Mouse (Mus musculus) neural tube, embryonic 11.5 days (tissue): ENCODE measurements around the gene P4ha1. TPM values are rescaled to one million over a fixed set of nuclear protein-coding genes. Genes with fewer than 3 reads are reported as not detected.

ENCODE experiments used
- ATAC-seq: fragments of 200-750 bp; cut with Nextera tagmentation; 2 replicates; pipeline ENCODE4 v1.8.0; 2017; ENCODE audit warnings: moderate number of reproducible peaks, mild to moderate bottlenecking, moderate TSS enrichment, moderate library complexity; ENCODE audit not compliant: insufficient read depth, low FRiP score, low TSS enrichment
- DNase-seq: peaks from one replicate; pipeline ENCODE4 v3.0.0-alpha.2; 2015; ENCODE audit warnings: low spot score
- H3K27ac ChIP-seq: fragments of 300-500 bp; sonication (generic); 2 replicates; pipeline ENCODE4 v1.5.1; 2014; ENCODE audit warnings: low read depth, mild to moderate bottlenecking, low read length
- H3K27me3 ChIP-seq: fragments of 300-500 bp; sonication (generic); 2 replicates; pipeline ENCODE4 v1.6.1; 2014; ENCODE audit warnings: mild to moderate bottlenecking, low read length, mixed read lengths; ENCODE audit not compliant: control insufficient read depth, insufficient read depth
- H3K36me3 ChIP-seq: fragments of 300-500 bp; sonication (generic); 2 replicates; pipeline ENCODE4 v1.6.1; 2014; ENCODE audit warnings: mild to moderate bottlenecking, low read length, moderate library complexity, mixed read lengths; ENCODE audit not compliant: control insufficient read depth, insufficient read depth
- H3K4me1 ChIP-seq: fragments of 300-500 bp; sonication (generic); 2 replicates; pipeline ENCODE4 v1.6.1; 2014; ENCODE audit warnings: low read length, mixed read lengths; ENCODE audit not compliant: control insufficient read depth, insufficient read depth
- H3K4me2 ChIP-seq: fragments of 300-500 bp; sonication (generic); 2 replicates; pipeline ENCODE4 v1.6.1; 2014; ENCODE audit warnings: low read depth, mild to moderate bottlenecking, moderate library complexity
- H3K4me3 ChIP-seq: fragments of 300-500 bp; sonication (generic); 2 replicates; pipeline ENCODE4 v1.5.1; 2014; ENCODE audit warnings: low read depth, low read length
- H3K9ac ChIP-seq: fragments of 300-500 bp; sonication (generic); 2 replicates; pipeline ENCODE4 v1.6.1; 2014; ENCODE audit warnings: mild to moderate bottlenecking, low read length
- H3K9me3 ChIP-seq: fragments of 300-500 bp; sonication (generic); 2 replicates; pipeline ENCODE4 v1.6.1; 2016; ENCODE audit warnings: low read length; ENCODE audit not compliant: control insufficient read depth
- WGBS: fragments of 180-500 bp; shearing (Covaris S2); extraction: QIAGEN DNeasy Blood & Tissue Kit; methylation state at CpG from one replicate; pipeline ENCODE4 v1.1.7; 2014; 5-methylcytosine and 5-hydroxymethylcytosine counted together
- polyA plus RNA-seq: library from polyadenylated mRNA; unstranded; fragments of >200 nt; fragmentation: Nextera tagmentation; extraction: Ambion mirVana; gene quantifications from 2 replicates; pipeline ENCODE4 v1.2.1, GENCODE M21; 2014

P4ha1 gene
- 52.5 and 56.1 TPM in 2 replicates for polyA plus RNA-seq

DNA sequence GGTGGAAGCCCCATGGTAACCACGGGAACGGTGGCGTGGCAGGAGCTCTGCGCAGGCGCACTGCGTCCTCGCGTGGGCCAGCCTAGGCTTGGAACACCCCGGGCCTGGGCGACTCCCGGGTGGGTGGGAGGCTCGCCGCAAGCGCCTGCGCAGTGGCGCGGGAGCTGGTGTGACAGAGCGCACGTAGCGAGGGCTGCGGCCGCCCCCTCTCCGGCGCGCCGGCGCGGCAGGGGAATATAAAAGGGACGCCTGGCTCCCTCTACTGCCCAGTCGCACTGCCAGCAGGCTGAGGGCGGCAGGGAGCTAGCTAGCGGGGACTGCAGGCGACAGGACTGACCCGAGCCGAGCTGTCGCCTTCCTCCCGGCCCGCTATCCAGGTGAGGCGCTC is at the start of gene P4ha1:
P4ha1 (plus strand) TSS at position 197 of the 388 bp plus-strand sequence.
- peak within 1 kb of the TSS; percentile 54 for H3K4me3 ChIP-seq
- H3K9me3 ChIP-seq: no peaks in the 10 kb centered on the region
- ATAC-seq (peak; percentile 97), DNase-seq (peak; percentile 100)
- H3K4me1 ChIP-seq: peaks cover 6% of the 10 kb centered on the region
- peak within 1 kb of the TSS; percentile 70 for H3K4me2 ChIP-seq
- no peaks in the 10 kb centered on the region for H3K36me3 ChIP-seq
- H3K27me3 ChIP-seq: no peaks in the 10 kb centered on the region
- peak within 1 kb of the TSS; percentile 76 for H3K9ac ChIP-seq
- WGBS: under 1% methylated on average over 29 of the region's 39 CpGs
- peak within 1 kb of the TSS; percentile 85 for H3K27ac ChIP-seq

GRCm38 (mm10) chr10:59275745-59276144 is 47.4 kb upstream of the P4ha1 start:
- no peak overlapping the region for H3K4me2 ChIP-seq
- H3K27me3 ChIP-seq: no peaks in the 10 kb centered on the region
- no peak overlapping the region for H3K27ac ChIP-seq
- no peak overlapping the region for H3K9ac ChIP-seq
- H3K9me3 ChIP-seq: no peaks in the 10 kb centered on the region
- DNase-seq: no peak
- 86% methylated on average over 5 of the region's 5 CpGs for WGBS
- no peaks in the 10 kb centered on the region for H3K36me3 ChIP-seq
- ATAC-seq: no peak
- H3K4me1 ChIP-seq: no peaks in the 10 kb centered on the region
- no peak overlapping the region for H3K4me3 ChIP-seq

GRCm38 (mm10) chr10:59277116-59277515 is 46.0 kb upstream of the P4ha1 start:
- Histone ChIP-seq H3K27ac (no peak overlapping the region), H3K27me3 (no peaks in the 10 kb centered on the region), H3K9me3 (no peaks in the 10 kb centered on the region), H3K9ac (no peak overlapping the region), H3K4me2 (no peak overlapping the region), H3K36me3 (no peaks in the 10 kb centered on the region), H3K4me1 (no peaks in the 10 kb centered on the region), H3K4me3 (no peak overlapping the region)
- WGBS: 61% methylated on average over 10 of the region's 10 CpGs
- DNase-seq: no peak
- no peak for ATAC-seq

GRCm38 (mm10) chr10:59277729-59278475 is 45.2 kb upstream of the P4ha1 start:
- H3K27ac ChIP-seq: no peak overlapping the region
- H3K4me3 ChIP-seq: no peak overlapping the region
- DNase-seq: no peak
- no peaks in the 10 kb centered on the region for H3K27me3 ChIP-seq
- H3K4me1 ChIP-seq: no peaks in the 10 kb centered on the region
- H3K36me3 ChIP-seq: no peaks in the 10 kb centered on the region
- no peak overlapping the region for H3K9ac ChIP-seq
- no peaks in the 10 kb centered on the region for H3K9me3 ChIP-seq
- no peak overlapping the region for H3K4me2 ChIP-seq
- no peak for ATAC-seq
- 64% methylated on average over 5 of the region's 5 CpGs for WGBS

DNA sequence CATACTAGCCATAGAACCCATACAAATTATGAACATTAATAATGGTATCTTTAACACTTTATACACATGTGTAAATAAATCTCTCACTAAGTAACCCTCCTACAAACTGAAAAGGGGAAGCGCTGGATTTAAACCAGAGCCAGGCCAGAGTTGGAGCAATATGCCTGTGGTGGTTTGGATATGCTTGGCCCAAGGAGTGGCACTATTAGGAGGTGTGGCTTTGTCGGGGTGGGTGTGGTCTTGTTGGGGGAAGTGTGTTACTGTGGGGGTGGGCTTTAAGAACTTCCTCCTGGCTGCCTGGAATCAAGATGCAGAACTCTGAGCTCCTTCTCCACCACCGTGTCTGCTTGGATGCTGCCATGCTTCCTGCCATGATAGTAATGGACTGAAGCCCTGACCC is 39.9 kb upstream of the P4ha1 start:
- H3K4me2 ChIP-seq: no peak overlapping the region
- ATAC-seq (no peak), DNase-seq (no peak)
- no peaks in the 10 kb centered on the region for H3K4me1 ChIP-seq
- H3K9ac ChIP-seq: no peak overlapping the region
- no peaks in the 10 kb centered on the region for H3K27me3 ChIP-seq
- no peaks in the 10 kb centered on the region for H3K36me3 ChIP-seq
- no peaks in the 10 kb centered on the region for H3K9me3 ChIP-seq
- no peak overlapping the region for H3K4me3 ChIP-seq
- 90% methylated on average over 3 of the region's 3 CpGs for WGBS
- H3K27ac ChIP-seq: no peak overlapping the region

DNA sequence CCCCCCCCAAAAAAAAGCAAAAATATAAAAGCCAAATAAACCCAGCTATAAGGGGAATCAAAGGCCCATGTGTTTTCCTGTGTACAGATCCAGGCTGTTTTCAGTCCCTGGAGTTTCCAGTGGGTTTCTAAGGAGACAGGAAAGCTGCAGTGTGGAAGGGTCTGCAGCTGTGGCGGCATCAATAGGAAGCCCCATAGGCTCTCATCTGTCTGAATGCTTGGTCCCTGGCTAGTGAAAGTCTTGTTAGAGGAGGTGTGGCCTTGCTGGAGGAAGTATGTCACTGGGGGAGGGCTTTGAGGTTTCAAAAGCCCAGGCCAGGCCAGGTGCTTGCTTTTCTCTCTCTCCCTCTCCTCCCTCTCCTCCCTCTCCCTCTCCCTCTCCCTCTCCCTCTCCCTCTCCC is 39.3 kb upstream of the P4ha1 start:
- no peak for ATAC-seq
- no peak for DNase-seq

DNA sequence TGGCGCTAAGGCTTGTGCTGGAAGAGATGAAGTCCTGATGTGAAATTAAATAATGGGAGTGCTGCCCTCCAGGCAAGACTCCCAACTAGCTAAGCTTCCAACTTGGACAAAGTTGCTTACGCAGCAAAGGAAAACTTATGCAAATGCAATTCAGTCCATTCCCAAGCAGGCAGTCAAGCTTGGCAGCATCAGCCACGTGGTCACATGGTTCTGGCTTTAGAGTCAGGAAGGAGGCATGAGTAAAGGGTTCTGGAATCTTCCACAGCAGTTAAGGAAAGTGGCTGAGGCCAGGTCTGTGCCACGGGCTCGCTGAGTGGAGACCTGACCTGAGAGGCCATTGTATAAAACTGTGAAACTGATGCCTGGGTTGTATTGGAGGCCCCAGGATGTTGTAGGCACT is 37.6 kb upstream of the P4ha1 start:
- no peaks in the 10 kb centered on the region for H3K36me3 ChIP-seq
- no peak overlapping the region for H3K27ac ChIP-seq
- H3K4me2 ChIP-seq: no peak overlapping the region
- DNase-seq (no peak), ATAC-seq (no peak)
- no peaks in the 10 kb centered on the region for H3K27me3 ChIP-seq
- H3K4me3 ChIP-seq: no peak overlapping the region
- H3K4me1 ChIP-seq: no peaks in the 10 kb centered on the region
- H3K9ac ChIP-seq: no peak overlapping the region
- H3K9me3 ChIP-seq: no peaks in the 10 kb centered on the region
- 85% methylated on average over 5 of the region's 5 CpGs for WGBS

More for the DNA sequence above, 39.3 kb upstream of the P4ha1 start:
- no peaks in the 10 kb centered on the region for H3K4me1 ChIP-seq
- H3K9ac ChIP-seq: no peak overlapping the region
- no peaks in the 10 kb centered on the region for H3K36me3 ChIP-seq
- H3K4me2 ChIP-seq: no peak overlapping the region
- no peaks in the 10 kb centered on the region for H3K9me3 ChIP-seq
- H3K4me3 ChIP-seq: no peak overlapping the region
- no peaks in the 10 kb centered on the region for H3K27me3 ChIP-seq
- H3K27ac ChIP-seq: no peak overlapping the region
- 74% methylated on average over 1 of the region's 1 CpGs for WGBS

DNA sequence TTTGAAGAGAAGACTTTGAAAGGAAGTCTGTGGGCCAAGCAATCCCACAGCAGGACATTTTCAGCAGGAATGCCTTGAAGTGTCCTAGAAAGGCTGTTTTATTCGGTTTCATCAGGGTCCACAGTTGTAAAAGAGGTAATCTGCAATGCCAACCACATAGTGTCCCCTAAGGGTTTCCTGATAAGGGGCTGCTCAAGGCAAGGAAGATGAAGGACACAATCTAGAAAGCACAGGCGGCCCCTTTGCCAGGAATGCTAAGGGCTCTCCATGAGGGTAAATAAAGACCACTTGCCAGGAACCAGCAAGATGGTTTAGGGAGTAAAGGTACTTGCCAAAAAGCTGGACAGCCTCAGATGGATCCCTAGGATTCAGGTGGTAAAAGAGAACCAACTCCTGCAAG is 35.8 kb upstream of the P4ha1 start:
- ATAC-seq: no peak
- no peak overlapping the region for H3K9ac ChIP-seq
- no peak overlapping the region for H3K4me3 ChIP-seq
- DNase-seq: no peak
- 58% methylated on average over 2 of the region's 2 CpGs for WGBS
- no peaks in the 10 kb centered on the region for H3K4me1 ChIP-seq
- H3K27ac ChIP-seq: no peak overlapping the region
- H3K36me3 ChIP-seq: no peaks in the 10 kb centered on the region
- no peak overlapping the region for H3K4me2 ChIP-seq
- no peaks in the 10 kb centered on the region for H3K9me3 ChIP-seq
- no peaks in the 10 kb centered on the region for H3K27me3 ChIP-seq

GRCm38 (mm10) chr10:59287662-59288061 is 35.4 kb upstream of the P4ha1 start:
- ATAC-seq (no peak), DNase-seq (no peak)
- H3K27me3 ChIP-seq: no peaks in the 10 kb centered on the region
- 61% methylated on average over 3 of the region's 3 CpGs for WGBS
- H3K9ac ChIP-seq: no peak overlapping the region
- H3K4me1 ChIP-seq: no peaks in the 10 kb centered on the region
- no peaks in the 10 kb centered on the region for H3K36me3 ChIP-seq
- no peak overlapping the region for H3K27ac ChIP-seq
- no peak overlapping the region for H3K4me2 ChIP-seq
- no peaks in the 10 kb centered on the region for H3K9me3 ChIP-seq
- no peak overlapping the region for H3K4me3 ChIP-seq
